Mouse (Mus musculus): Measurements from ENCODE around the gene Zfp428. TPM values are rescaled to one million over a fixed set of nuclear protein-coding genes. Genes with fewer than 3 reads are reported as not detected.

Zfp428 gene
- total RNA-seq, 2 experiments from 2014 or later: 38.1 to 43.3 TPM

GRCm38 (mm10) chr7:24546068-24546614, 39.3 kb downstream of the Zfp428 start, which contains the start of the genes Pinlyp and Xrcc1:
Gene Pinlyp (minus strand): TSS chr7:24546118.
Gene Xrcc1 (plus strand): TSS chr7:24546289.
- DNase-seq (ENCODE audit: low spot score in 2 of 2): no peak

GRCm38 (mm10) chr7:24546634-24547389, 40.0 kb downstream of the Zfp428 start:
- peak; percentile 98 to 100 for DNase-seq (ENCODE audit: low spot score in 2 of 2)

- DNase-seq (ENCODE audit: low spot score in 2 of 2): no peak
These were observed 40.8 kb downstream of the Zfp428 start for GRCm38 (mm10) chr7:24547534-24548036.

GRCm38 (mm10) chr7:24551985-24552759, 45.4 kb downstream of the Zfp428 start:
- no peak for DNase-seq (ENCODE audit: low spot score in 2 of 2)

GRCm38 (mm10) chr7:24555786-24556185, 49.0 kb downstream of the Zfp428 start:
- no peak for DNase-seq (ENCODE audit: low spot score in 2 of 2)

- DNase-seq (ENCODE audit: low spot score in 2 of 2): no peak
These were observed 54.6 kb downstream of the Zfp428 start for GRCm38 (mm10) chr7:24561450-24561849.

GRCm38 (mm10) chr7:24563191-24563836, 56.5 kb downstream of the Zfp428 start:
- DNase-seq (ENCODE audit: low spot score in 2 of 2): no peak

GRCm38 (mm10) chr7:24563837-24564206, 57.0 kb downstream of the Zfp428 start:
- DNase-seq (ENCODE audit: low spot score in 2 of 2): no peak

- DNase-seq (ENCODE audit: low spot score in 2 of 2): peak; percentile 53 to 54
These were observed 57.9 kb downstream of the Zfp428 start for GRCm38 (mm10) chr7:24564607-24565265.

Other genes starting within 250 kb of the Zfp428 start
- 10 to 100 TPM in 1 of 2 experiments, 1 to 10 TPM in 1; 9.7 to 12.5 TPM for gene Zfp93, start 236.6 kb upstream of the Zfp428 start, total RNA-seq (2021)
- gene Zfp61, start 205.8 kb upstream of the Zfp428 start, total RNA-seq (2021): 10 to 100 TPM; 20.5 to 21.1 TPM
- gene Zfp94, start 190.3 kb upstream of the Zfp428 start, total RNA-seq (2021): 10 to 100 TPM; 13.3 to 13.9 TPM
- gene Tescl, start 173.1 kb upstream of the Zfp428 start, total RNA-seq (2021): not detected
- not detected for gene Lypd5, start 157.8 kb upstream of the Zfp428 start, total RNA-seq (2021)
- under 1 TPM; 0.41 to 0.81 TPM for gene Kcnn4, start 136.7 kb upstream of the Zfp428 start, total RNA-seq (2021)
- gene Smg9, start 107.4 kb upstream of the Zfp428 start, total RNA-seq (2021): 10 to 100 TPM; 29.1 to 33.8 TPM
- not detected for gene Irgc1, start 54.7 kb upstream of the Zfp428 start, total RNA-seq (2021)
- 1 to 10 TPM in 1 of 2 experiments, under 1 TPM in 1; 0.76 to 1.0 TPM for gene Plaur, start 44.5 kb upstream of the Zfp428 start, total RNA-seq (2021)
- 100 to 1,000 TPM; 220 to 227 TPM for gene Cadm4, start 25.0 kb upstream of the Zfp428 start, total RNA-seq (2021)
- gene AC161166.1, start 5.4 kb downstream of the Zfp428 start, total RNA-seq (2021): not detected
- gene Irgq, start 23.7 kb downstream of the Zfp428 start, total RNA-seq (2021): 10 to 100 TPM; 87.5 to 89.7 TPM
- gene Pinlyp, start 39.1 kb downstream of the Zfp428 start, total RNA-seq (2021): not detected
- gene Xrcc1, start 39.3 kb downstream of the Zfp428 start, total RNA-seq (2021): 10 to 100 TPM; 41.0 to 46.8 TPM
- 1 to 10 TPM; 8.2 to 8.6 TPM for gene Ethe1, start 80.5 kb downstream of the Zfp428 start, total RNA-seq (2021)
- 1 to 10 TPM; 5.8 to 6.3 TPM for gene Zfp575, start 80.6 kb downstream of the Zfp428 start, total RNA-seq (2021)
- gene Phldb3, start 103.8 kb downstream of the Zfp428 start, total RNA-seq (2021): under 1 TPM; 0.28 to 0.60 TPM
- 1 to 10 TPM; 1.2 to 1.3 TPM for gene Lypd3, start 129.5 kb downstream of the Zfp428 start, total RNA-seq (2021)
- gene Tex101, start 169.7 kb downstream of the Zfp428 start, total RNA-seq (2021): not detected
- gene BC049730, start 202.2 kb downstream of the Zfp428 start, total RNA-seq (2021): not detected
- not detected for gene Gm4763, start 219.9 kb downstream of the Zfp428 start, total RNA-seq (2021)

Measured in layer of hippocampus, postnatal 14 days (tissue).